Mouse (Mus musculus) embryonic fibroblast, embryonic 13.5 days (primary cell): ENCODE data around the gene Scfd1.

Experiments used
- CTCF ChIP-seq: IDR thresholded peaks from 2 replicates; pipeline ENCODE4 v1.5.1; 2011; ENCODE audit warnings: mild to moderate bottlenecking, control low read depth, low read length, moderate library complexity, borderline replicate concordance; ENCODE audit not compliant: insufficient read depth
- POLR2A ChIP-seq: IDR thresholded peaks from 2 replicates; pipeline ENCODE4 v1.6.1; 2011; ENCODE audit warnings: low read depth, mild to moderate bottlenecking, control low read depth, low read length, moderate library complexity

GRCm38 (mm10) chr12:51402060-51402698 lies 24.9 kb downstream of the Scfd1 start:
- TF ChIP-seq CTCF = no peak
- TF ChIP-seq POLR2A = no peak
